Mouse (Mus musculus): ENCODE measurements around the gene Gng13. TPM values are rescaled to one million over a fixed set of nuclear protein-coding genes. Genes with fewer than 3 reads are reported as not detected.

Gng13 gene
- polyA plus RNA-seq, 1 experiment from 2014 or later: 7.3 TPM

GRCm38 (mm10) chr17:25757691-25758090, 40.7 kb downstream of the Gng13 start:
- H3K27me3 ChIP-seq (ENCODE audit: control insufficient read depth, insufficient read depth, low read depth, low read length): peaks cover 3% of the 10 kb centered on the region; the same call in 1 of the 2 replicates
- no peaks in the 10 kb centered on the region for H3K4me1 ChIP-seq (ENCODE audit: control insufficient read depth, insufficient read depth, low read length)
- H3K9me3 ChIP-seq (replicated peaks; ENCODE audit: control insufficient read depth, low read length, poor library complexity, severe bottlenecking): no peaks in the 10 kb centered on the region
- H3K9ac ChIP-seq (ENCODE audit: low read depth, low read length): no peak overlapping the region
- no peak overlapping the region for H3K4me2 ChIP-seq (ENCODE audit: low read length)
- H3K27ac ChIP-seq (ENCODE audit: low read length): no peak overlapping the region
- no peak overlapping the region for H3K4me3 ChIP-seq (ENCODE audit: low read depth, low read length)
- 81% methylated on average over 3 of the region's 3 CpGs for WGBS
- no peak for ATAC-seq
- H3K36me3 ChIP-seq (ENCODE audit: control insufficient read depth, insufficient read depth, low read length): no peaks in the 10 kb centered on the region

- peaks cover 3% of the 10 kb centered on the region; the same call in 1 of the 2 replicates for H3K27me3 ChIP-seq (ENCODE audit: control insufficient read depth, insufficient read depth, low read depth, low read length)
- no peaks in the 10 kb centered on the region for H3K36me3 ChIP-seq (ENCODE audit: control insufficient read depth, insufficient read depth, low read length)
- H3K4me1 ChIP-seq (ENCODE audit: control insufficient read depth, insufficient read depth, low read length): no peaks in the 10 kb centered on the region
- no peak overlapping the region for H3K4me2 ChIP-seq (ENCODE audit: low read length)
- 80% methylated on average over 8 of the region's 8 CpGs for WGBS
- no peak overlapping the region for H3K9ac ChIP-seq (ENCODE audit: low read depth, low read length)
- no peaks in the 10 kb centered on the region for H3K9me3 ChIP-seq (replicated peaks; ENCODE audit: control insufficient read depth, low read length, poor library complexity, severe bottlenecking)
- no peak for ATAC-seq
- H3K27ac ChIP-seq (ENCODE audit: low read length): no peak overlapping the region
- no peak overlapping the region for H3K4me3 ChIP-seq (ENCODE audit: low read depth, low read length)
Measured at GRCm38 (mm10) chr17:25760148-25760547, 43.2 kb downstream of the Gng13 start.

GRCm38 (mm10) chr17:25761561-25761970, 44.6 kb downstream of the Gng13 start:
- Histone ChIP-seq H3K4me3 (ENCODE audit: low read depth, low read length) (no peak overlapping the region), H3K4me1 (ENCODE audit: control insufficient read depth, insufficient read depth, low read length) (no peaks in the 10 kb centered on the region), H3K9me3 (replicated peaks; ENCODE audit: control insufficient read depth, low read length, poor library complexity, severe bottlenecking) (no peaks in the 10 kb centered on the region), H3K36me3 (ENCODE audit: control insufficient read depth, insufficient read depth, low read length) (no peaks in the 10 kb centered on the region), H3K4me2 (ENCODE audit: low read length) (no peak overlapping the region), H3K9ac (ENCODE audit: low read depth, low read length) (no peak overlapping the region), H3K27me3 (ENCODE audit: control insufficient read depth, insufficient read depth, low read depth, low read length) (peaks cover 3% of the 10 kb centered on the region; the same call in 1 of the 2 replicates), H3K27ac (ENCODE audit: low read length) (no peak overlapping the region)
- ATAC-seq: no peak
- WGBS: 27% methylated on average over 4 of the region's 4 CpGs

- ATAC-seq: no peak
- Histone ChIP-seq H3K27me3 (ENCODE audit: control insufficient read depth, insufficient read depth, low read depth, low read length) (peaks cover 3% of the 10 kb centered on the region; the same call in 1 of the 2 replicates), H3K4me3 (ENCODE audit: low read depth, low read length) (no peak overlapping the region), H3K36me3 (ENCODE audit: control insufficient read depth, insufficient read depth, low read length) (no peaks in the 10 kb centered on the region), H3K27ac (ENCODE audit: low read length) (no peak overlapping the region), H3K9ac (ENCODE audit: low read depth, low read length) (no peak overlapping the region), H3K9me3 (replicated peaks; ENCODE audit: control insufficient read depth, low read length, poor library complexity, severe bottlenecking) (no peaks in the 10 kb centered on the region), H3K4me2 (ENCODE audit: low read length) (no peak overlapping the region), H3K4me1 (ENCODE audit: control insufficient read depth, insufficient read depth, low read length) (no peaks in the 10 kb centered on the region)
- 17% methylated on average over 3 of the region's 3 CpGs for WGBS
Measured at GRCm38 (mm10) chr17:25762591-25762990, 45.6 kb downstream of the Gng13 start.

GRCm38 (mm10) chr17:25765886-25766285, 48.9 kb downstream of the Gng13 start:
- H3K27ac ChIP-seq (ENCODE audit: low read length): no peak overlapping the region
- H3K36me3 ChIP-seq (ENCODE audit: control insufficient read depth, insufficient read depth, low read length): no peaks in the 10 kb centered on the region
- no peak for ATAC-seq
- no peaks in the 10 kb centered on the region for H3K4me1 ChIP-seq (ENCODE audit: control insufficient read depth, insufficient read depth, low read length)
- H3K4me3 ChIP-seq (ENCODE audit: low read depth, low read length): no peak overlapping the region
- H3K4me2 ChIP-seq (ENCODE audit: low read length): no peak overlapping the region
- no peaks in the 10 kb centered on the region for H3K27me3 ChIP-seq (ENCODE audit: control insufficient read depth, insufficient read depth, low read depth, low read length)
- H3K9me3 ChIP-seq (replicated peaks; ENCODE audit: control insufficient read depth, low read length, poor library complexity, severe bottlenecking): no peaks in the 10 kb centered on the region
- H3K9ac ChIP-seq (ENCODE audit: low read depth, low read length): no peak overlapping the region
- WGBS: 36% methylated on average over 5 of the region's 5 CpGs

Small RNA genes lying within 50 kb of the gene (microRNA-seq; reads per million reads assigned to microRNA genes)
- not detected for gene Gm25083

Other genes with a start within 250 kb of the Gng13 start
- 0.88 and 1.4 TPM in 2 replicates for gene Sstr5, start 219.9 kb upstream of the Gng13 start, polyA plus RNA-seq (2015; fragmentation: Nextera tagmentation; extraction: Ambion mirVana)
- 10.1 and 16.2 TPM in 2 replicates for gene Sox8, start 146.5 kb upstream of the Gng13 start, polyA plus RNA-seq (2015; fragmentation: Nextera tagmentation; extraction: Ambion mirVana)
- gene Lmf1, start 138.1 kb upstream of the Gng13 start, polyA plus RNA-seq (2015; fragmentation: Nextera tagmentation; extraction: Ambion mirVana): 20.4 and 20.6 TPM in 2 replicates
- 4.7 and 5.4 TPM in 2 replicates for gene Chtf18, start 10.2 kb downstream of the Gng13 start, polyA plus RNA-seq (2015; fragmentation: Nextera tagmentation; extraction: Ambion mirVana)
- 26.6 and 26.8 TPM in 2 replicates for gene Rpusd1, start 10.5 kb downstream of the Gng13 start, polyA plus RNA-seq (2015; fragmentation: Nextera tagmentation; extraction: Ambion mirVana)
- not detected in 2 replicates for gene Mslnl, start 18.9 kb downstream of the Gng13 start, polyA plus RNA-seq (2015; fragmentation: Nextera tagmentation; extraction: Ambion mirVana)
- gene Msln, start 37.2 kb downstream of the Gng13 start, polyA plus RNA-seq (2015; fragmentation: Nextera tagmentation; extraction: Ambion mirVana): 0.15 and 0.85 TPM in 2 replicates
- gene Narfl, start 56.6 kb downstream of the Gng13 start, polyA plus RNA-seq (2015; fragmentation: Nextera tagmentation; extraction: Ambion mirVana): 29.0 and 30.2 TPM in 2 replicates
- gene Haghl, start 68.5 kb downstream of the Gng13 start, polyA plus RNA-seq (2015; fragmentation: Nextera tagmentation; extraction: Ambion mirVana): 147 and 165 TPM in 2 replicates
- gene Ccdc78, start 69.4 kb downstream of the Gng13 start, polyA plus RNA-seq (2015; fragmentation: Nextera tagmentation; extraction: Ambion mirVana): 0.34 and 0.39 TPM in 2 replicates
- 91.8 and 96.9 TPM in 2 replicates for gene Fam173a, start 75.7 kb downstream of the Gng13 start, polyA plus RNA-seq (2015; fragmentation: Nextera tagmentation; extraction: Ambion mirVana)
- gene AC134908.4, start 78.5 kb downstream of the Gng13 start, polyA plus RNA-seq (2015; fragmentation: Nextera tagmentation; extraction: Ambion mirVana): 1.3 TPM in 1 of 2 replicates, not detected in the other
- gene Metrn, start 80.0 kb downstream of the Gng13 start, polyA plus RNA-seq (2015; fragmentation: Nextera tagmentation; extraction: Ambion mirVana): 33.1 and 37.1 TPM in 2 replicates
- gene Fbxl16, start 91.9 kb downstream of the Gng13 start, polyA plus RNA-seq (2015; fragmentation: Nextera tagmentation; extraction: Ambion mirVana): 45.6 and 52.4 TPM in 2 replicates
- gene Wdr24, start 106.5 kb downstream of the Gng13 start, polyA plus RNA-seq (2015; fragmentation: Nextera tagmentation; extraction: Ambion mirVana): 32.7 and 33.5 TPM in 2 replicates
- 52.0 and 60.4 TPM in 2 replicates for gene Jmjd8, start 111.7 kb downstream of the Gng13 start, polyA plus RNA-seq (2015; fragmentation: Nextera tagmentation; extraction: Ambion mirVana)
- 358 and 382 TPM in 2 replicates for gene Stub1, start 116.2 kb downstream of the Gng13 start, polyA plus RNA-seq (2015; fragmentation: Nextera tagmentation; extraction: Ambion mirVana)
- gene Rhbdl1, start 120.1 kb downstream of the Gng13 start, polyA plus RNA-seq (2015; fragmentation: Nextera tagmentation; extraction: Ambion mirVana): 59.3 and 66.1 TPM in 2 replicates
- 11.8 and 14.5 TPM in 2 replicates for gene Gm20683, start 124.6 kb downstream of the Gng13 start, polyA plus RNA-seq (2015; fragmentation: Nextera tagmentation; extraction: Ambion mirVana)
- gene Rhot2, start 127.7 kb downstream of the Gng13 start, polyA plus RNA-seq (2015; fragmentation: Nextera tagmentation; extraction: Ambion mirVana): 15.2 and 16.7 TPM in 2 replicates
- 18.5 and 21.6 TPM in 2 replicates for gene Wdr90, start 144.3 kb downstream of the Gng13 start, polyA plus RNA-seq (2015; fragmentation: Nextera tagmentation; extraction: Ambion mirVana)
- gene Mcrip2, start 151.6 kb downstream of the Gng13 start, polyA plus RNA-seq (2015; fragmentation: Nextera tagmentation; extraction: Ambion mirVana): 18.0 and 25.3 TPM in 2 replicates
- 62.2 and 63.5 TPM in 2 replicates for gene Mettl26, start 157.9 kb downstream of the Gng13 start, polyA plus RNA-seq (2015; fragmentation: Nextera tagmentation; extraction: Ambion mirVana)
- gene Wfikkn1, start 163.7 kb downstream of the Gng13 start, polyA plus RNA-seq (2015; fragmentation: Nextera tagmentation; extraction: Ambion mirVana): 0.45 and 0.52 TPM in 2 replicates
- 50.9 and 52.2 TPM in 2 replicates for gene Rab40c, start 202.6 kb downstream of the Gng13 start, polyA plus RNA-seq (2015; fragmentation: Nextera tagmentation; extraction: Ambion mirVana)
- gene Pigq, start 227.8 kb downstream of the Gng13 start, polyA plus RNA-seq (2015; fragmentation: Nextera tagmentation; extraction: Ambion mirVana): 71.3 and 85.3 TPM in 2 replicates
- 0.16 and 0.78 TPM in 2 replicates for gene Nhlrc4, start 227.8 kb downstream of the Gng13 start, polyA plus RNA-seq (2015; fragmentation: Nextera tagmentation; extraction: Ambion mirVana)
- gene A930017K11Rik, start 235.4 kb downstream of the Gng13 start, polyA plus RNA-seq (2015; fragmentation: Nextera tagmentation; extraction: Ambion mirVana): 2.8 and 3.1 TPM in 2 replicates